Mouse (Mus musculus) ES-E14 (cell line): ENCODE measurements at regions not wholly inside any gene's neighbourhood (a gene's known extent, or its start where the extent isn't known, plus 50 kb on each side); places are given as distances from the start of the nearest gene placed in this dataset.

ENCODE experiments used
- DNase-seq: peaks from one replicate; pipeline ENCODE4 v3.0.0-alpha.2; 2013; ENCODE audit warnings: low read depth, low spot score
- H3K27ac ChIP-seq: 2 replicates; pipeline ENCODE4 v1.5.1; 2012; ENCODE audit warnings: low read depth, mild to moderate bottlenecking, low read length, moderate library complexity, mixed read lengths; ENCODE audit not compliant: poor library complexity, insufficient read depth, severe bottlenecking
- H3K36me3 ChIP-seq: 2 replicates; pipeline ENCODE4 v1.6.1; 2012; ENCODE audit warnings: mild to moderate bottlenecking, low read length, moderate library complexity, mixed read lengths; ENCODE audit not compliant: control insufficient read depth, poor library complexity, insufficient read depth, severe bottlenecking
- H3K4me1 ChIP-seq, 2 experiments: fragments of 150-350 bp in 1 of 2; sonication (generic) in 1 of 2; 2 replicates each; pipeline ENCODE4 v1.6.1; 2012; ENCODE audit warnings: low read length in 2 of 2, mild to moderate bottlenecking in 1 of 2, mixed read lengths in 1 of 2; ENCODE audit not compliant: control insufficient read depth in 2 of 2, insufficient read depth in 2 of 2, poor library complexity in 1 of 2
- H3K4me3 ChIP-seq, 2 experiments: fragments of 150-350 bp in 1 of 2; sonication (generic) in 1 of 2; 2 replicates each; pipeline ENCODE4 v1.5.1; 2012; ENCODE audit warnings: low read length in 2 of 2, low read depth in 1 of 2, mild to moderate bottlenecking in 1 of 2, mixed read lengths in 1 of 2; ENCODE audit not compliant: insufficient read depth in 1 of 2, poor library complexity in 1 of 2, severe bottlenecking in 1 of 2
- H3K9ac ChIP-seq: 2 replicates; pipeline ENCODE4 v1.6.1; 2012; ENCODE audit warnings: low read depth, mild to moderate bottlenecking, low read length, mixed read lengths; ENCODE audit not compliant: poor library complexity, insufficient read depth, severe bottlenecking
- H3K9me3 ChIP-seq: fragments of 150-350 bp; sonication (generic); 2 replicates; pipeline ENCODE4 v1.6.1; 2012; ENCODE audit warnings: low read depth, mild to moderate bottlenecking, low read length; ENCODE audit not compliant: control insufficient read depth, insufficient read depth
- CHD2 ChIP-seq: IDR thresholded peaks from 2 replicates; pipeline ENCODE4 v1.6.1; 2014; ENCODE audit warnings: mild to moderate bottlenecking, low read depth, low read length, inconsistent platforms
- HCFC1 ChIP-seq: IDR thresholded peaks from 2 replicates; pipeline ENCODE4 v1.6.1; 2012; ENCODE audit warnings: low read length, inconsistent platforms, borderline replicate concordance; ENCODE audit not compliant: insufficient read depth
- MAFK ChIP-seq: IDR thresholded peaks from 2 replicates; pipeline ENCODE4 v1.6.1; 2014; ENCODE audit warnings: mild to moderate bottlenecking, low read depth, low read length, inconsistent platforms; ENCODE audit not compliant: insufficient read depth
- ZC3H11A ChIP-seq: IDR thresholded peaks from 2 replicates; pipeline ENCODE4 v1.6.1; 2012; ENCODE audit warnings: low read depth, mild to moderate bottlenecking, inconsistent platforms, low read length, borderline replicate concordance
- ZNF384 ChIP-seq: IDR thresholded peaks from 2 replicates; pipeline ENCODE4 v1.6.1; 2012; ENCODE audit warnings: low read depth, low read length, inconsistent platforms
- in situ Hi-C, 2 experiments: fragments of 600-800 bp; cut with MboI; formaldehyde crosslinking; loops; one replicate each; pipeline ENCODE4 v1.15.1; 2025; ENCODE audit warnings: low sequenced_read_pairs in 2 of 2, inconsistent platforms in 1 of 2; ENCODE audit not compliant: unreplicated experiment in 2 of 2

DNA sequence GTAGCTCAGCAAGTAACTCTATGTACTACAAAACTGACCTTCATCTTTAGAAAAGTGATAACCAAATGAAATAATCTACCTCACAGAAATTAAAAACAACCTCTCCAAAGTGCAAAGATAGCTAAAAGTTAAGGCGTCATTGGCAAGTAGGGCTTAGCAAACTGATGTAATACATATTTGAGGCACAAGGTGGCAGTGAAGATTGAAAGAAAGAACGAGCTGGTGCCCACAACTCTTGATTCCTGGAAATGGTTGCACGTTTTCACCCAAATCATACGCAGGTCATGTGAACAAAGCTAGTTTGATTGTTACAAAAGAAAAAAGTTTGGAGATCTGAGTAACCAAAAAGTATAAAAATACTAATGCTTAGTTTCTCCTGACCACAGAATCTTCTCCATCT is 69.7 kb upstream of the Ak4 start:
- Histone ChIP-seq H3K36me3 (peaks cover 10% of the 10 kb centered on the region; the same call in 1 of the 2 replicates), H3K9me3 (no peaks in the 10 kb centered on the region), H3K4me1 (no peaks in the 10 kb centered on the region), H3K27ac (no peak overlapping the region), H3K9ac (no peak overlapping the region), H3K4me3 (no peak overlapping the region)
- in situ Hi-C loops = no loop called here
- TF ChIP-seq MAFK (no peak), ZC3H11A (0 out of 2 replicates have a peak, but pooled peaks have one; percentile 27)
- no peak for DNase-seq

- TF ChIP-seq HCFC1 (no peak), ZC3H11A (no peak), ZNF384 (no peak), CHD2 (no peak), MAFK (no peak)
- DNase-seq = no peak
- Histone ChIP-seq H3K36me3 (peaks cover 12% of the 10 kb centered on the region; the same call in 1 of the 2 replicates), H3K4me1 (no peaks in the 10 kb centered on the region), H3K9me3 (no peaks in the 10 kb centered on the region), H3K27ac (no peak overlapping the region), H3K9ac (no peak overlapping the region), H3K4me3 (no peak overlapping the region)
- in situ Hi-C loops = no loop called here
Measured at GRCm38 (mm10) chr4:101347309-101347708, 71.8 kb upstream of the Ak4 start.

DNA sequence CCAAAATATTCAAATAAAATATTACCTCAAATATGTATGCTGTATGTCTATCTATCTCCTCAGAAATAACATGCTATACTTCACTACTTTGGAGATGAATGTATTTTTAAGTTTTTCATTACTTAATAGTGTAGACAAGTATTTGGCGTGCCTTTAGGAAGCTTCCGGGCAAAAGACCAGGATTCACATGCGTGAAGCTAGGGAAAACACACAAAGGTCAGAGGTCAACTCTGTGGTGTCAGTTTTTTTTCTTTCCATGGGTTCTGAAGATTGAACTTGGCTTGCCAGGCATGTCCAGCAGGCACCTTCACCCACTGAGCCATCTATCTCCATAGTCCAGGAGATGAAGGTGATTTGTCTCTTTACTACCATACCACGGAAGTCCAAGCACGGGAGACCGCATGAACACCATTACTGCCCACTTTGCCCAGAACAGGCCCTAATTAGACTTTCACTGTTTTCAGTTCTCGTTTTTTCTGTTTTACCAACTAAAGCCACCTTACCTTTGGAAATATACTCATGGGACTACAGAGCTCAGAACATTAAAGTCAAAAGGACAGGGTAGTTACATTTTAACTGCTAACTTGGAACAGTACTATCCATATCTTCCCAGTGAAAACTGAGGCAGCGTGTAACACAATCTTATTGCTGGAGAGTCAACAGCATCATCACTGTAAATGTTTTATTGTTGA is 76.9 kb upstream of the Ak4 start:
- TF ChIP-seq ZC3H11A (no peak), CHD2 (no peak), HCFC1 (no peak), MAFK (no peak), ZNF384 (no peak)
- in situ Hi-C loops = no loop called here
- no peaks in the 10 kb centered on the region for H3K4me1 ChIP-seq

GRCm38 (mm10) chr4:101340741-101341140 is 75.7 kb upstream of the Jak1 start:
- H3K9ac ChIP-seq = no peak overlapping the region
- in situ Hi-C loops = no loop called here

More for the DNA sequence above, 76.9 kb upstream of the Ak4 start:
- Histone ChIP-seq H3K9ac (no peak overlapping the region), H3K27ac (no peak overlapping the region), H3K4me3 (no peak overlapping the region), H3K9me3 (no peaks in the 10 kb centered on the region), H3K36me3 (peaks cover 12% of the 10 kb centered on the region; the same call in 1 of the 2 replicates)
- DNase-seq = no peak

GRCm38 (mm10) chr4:101338211-101338610 is 73.1 kb upstream of the Jak1 start:
- TF ChIP-seq ZC3H11A (no peak), CHD2 (no peak), HCFC1 (no peak), MAFK (no peak), ZNF384 (no peak)
- H3K36me3 ChIP-seq = no peaks in the 10 kb centered on the region
- no peaks in the 10 kb centered on the region for H3K9me3 ChIP-seq
- DNase-seq = no peak
- in situ Hi-C loops = no loop called here
- no peak overlapping the region for H3K9ac ChIP-seq
- H3K4me1 ChIP-seq = no peaks in the 10 kb centered on the region
- H3K4me3 ChIP-seq = no peak overlapping the region
- H3K27ac ChIP-seq = no peak overlapping the region

More at GRCm38 (mm10) chr4:101340741-101341140, 75.7 kb upstream of the Jak1 start:
- Histone ChIP-seq H3K27ac (no peak overlapping the region), H3K4me3 (no peak overlapping the region), H3K4me1 (no peaks in the 10 kb centered on the region), H3K9me3 (no peaks in the 10 kb centered on the region), H3K36me3 (peaks cover 4% of the 10 kb centered on the region; the same call in 1 of the 2 replicates)
- no peak for DNase-seq
- no peak for TF ChIP-seq MAFK
- TF ChIP-seq HCFC1 = no peak
- no peak for TF ChIP-seq ZNF384
- no peak for TF ChIP-seq ZC3H11A
- no peak for TF ChIP-seq CHD2
